Mouse (Mus musculus) lung, postnatal 14 days (tissue): ENCODE results near the gene Ptprb.

Source experiments
- DNase-seq: peaks from one replicate; pipeline ENCODE4 v3.0.0; 2021

Gene Ptprb

DNA sequence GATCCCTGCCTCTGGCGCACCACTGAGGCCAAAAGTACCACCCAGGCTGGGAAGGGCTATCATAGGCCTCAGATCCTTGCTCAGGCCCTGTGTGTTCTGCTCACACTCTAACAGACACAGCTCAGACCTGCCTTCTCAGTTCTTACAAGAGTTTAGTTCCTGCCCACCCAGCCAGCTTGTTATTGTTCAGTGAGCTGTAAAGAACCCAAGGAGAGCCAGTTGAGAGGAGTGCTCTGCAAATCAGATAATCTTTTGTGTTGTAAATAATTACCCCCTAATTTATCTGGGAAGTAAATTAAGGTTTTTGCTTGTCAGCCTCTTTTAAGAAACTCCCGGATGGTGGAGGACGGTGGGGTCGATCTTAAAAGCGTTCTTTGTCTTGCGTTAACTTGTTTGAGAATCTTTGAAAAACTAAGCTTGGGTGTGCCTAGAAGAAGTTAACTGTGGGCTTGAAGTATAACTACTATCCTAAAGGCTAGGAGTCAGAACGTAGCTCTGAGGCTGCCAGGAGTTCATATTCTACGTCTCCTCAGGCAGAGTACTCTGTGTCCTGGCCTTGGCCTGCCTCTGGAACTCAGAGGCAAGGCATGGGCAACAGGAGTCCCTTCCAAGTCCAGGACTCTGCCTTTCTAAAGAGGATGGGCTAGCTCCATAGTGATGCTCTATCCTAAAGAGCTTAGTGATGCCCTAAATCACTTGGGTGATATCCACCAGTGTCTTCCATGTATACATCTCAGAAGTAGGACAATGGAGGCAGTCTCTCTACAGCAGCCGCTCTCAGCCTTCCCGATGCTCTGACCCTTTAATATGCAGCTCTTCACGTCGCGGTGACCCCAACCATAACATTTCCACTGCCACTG lies 107.7 kb downstream of the Ptprb start:
- no peak for DNase-seq

DNA sequence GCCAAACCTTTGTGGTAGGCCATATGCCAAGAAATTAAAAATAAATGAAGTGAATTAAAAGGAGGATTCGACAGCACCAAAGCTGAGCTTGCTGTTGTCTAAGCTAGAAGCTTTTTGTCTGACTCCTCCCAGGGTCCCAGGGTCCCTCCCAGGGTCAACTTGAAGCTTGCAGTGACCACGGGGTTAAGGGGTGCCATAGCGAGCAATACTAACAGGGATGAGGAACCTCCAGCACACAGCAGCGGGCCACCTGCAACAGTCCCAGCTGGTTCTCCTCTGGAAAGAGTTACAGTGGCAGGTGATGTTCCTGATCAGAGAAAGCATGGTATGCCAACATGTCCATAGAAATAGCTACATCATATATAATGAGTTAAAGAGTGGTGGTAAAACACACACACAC lies 109.1 kb downstream of the Ptprb start:
- DNase-seq = no peak

DNA sequence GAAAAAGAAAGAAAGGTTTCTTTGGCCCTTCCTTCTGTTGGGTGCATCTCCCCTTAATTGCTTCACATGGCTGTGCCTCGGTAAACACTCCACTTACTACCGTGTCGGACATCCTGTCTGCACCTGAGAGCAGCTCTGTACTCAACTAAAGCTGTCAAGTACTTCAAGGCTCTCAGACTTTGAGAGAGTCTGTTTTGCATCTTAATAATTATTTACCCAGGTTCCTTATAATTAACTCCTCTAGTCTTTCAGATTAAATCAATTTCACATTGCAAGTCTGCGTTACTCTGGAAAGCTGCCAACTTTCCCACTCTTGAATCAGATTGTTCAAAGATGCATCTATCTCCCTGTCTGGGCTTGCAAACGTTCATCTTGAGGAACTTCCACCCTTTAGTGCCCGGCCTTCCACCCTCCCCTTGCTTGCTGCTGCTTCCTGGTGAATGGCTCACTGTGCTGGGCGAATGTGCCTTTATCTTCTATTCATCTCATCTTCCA lies 111.1 kb downstream of the Ptprb start:
- no peak for DNase-seq

DNA sequence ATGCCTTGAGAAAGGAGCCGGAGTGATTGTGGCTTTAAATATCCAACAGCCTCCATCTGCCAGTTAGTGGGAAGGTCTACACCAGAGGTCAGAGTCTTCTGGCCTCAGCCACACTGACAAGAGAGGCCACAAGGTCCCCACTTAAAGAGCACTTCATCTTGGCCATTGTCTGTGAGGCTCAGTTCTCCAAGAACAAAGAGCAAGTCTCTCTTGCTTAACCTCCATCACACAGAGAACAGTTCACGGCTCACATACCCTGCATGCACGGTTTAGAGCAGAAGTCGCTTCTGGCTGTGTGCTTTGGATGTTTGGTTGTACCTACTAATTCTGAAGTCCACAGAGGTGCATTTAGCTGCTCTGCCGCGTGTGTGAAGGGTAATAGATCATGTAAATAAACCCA lies 113.5 kb downstream of the Ptprb start:
- no peak for DNase-seq

DNA sequence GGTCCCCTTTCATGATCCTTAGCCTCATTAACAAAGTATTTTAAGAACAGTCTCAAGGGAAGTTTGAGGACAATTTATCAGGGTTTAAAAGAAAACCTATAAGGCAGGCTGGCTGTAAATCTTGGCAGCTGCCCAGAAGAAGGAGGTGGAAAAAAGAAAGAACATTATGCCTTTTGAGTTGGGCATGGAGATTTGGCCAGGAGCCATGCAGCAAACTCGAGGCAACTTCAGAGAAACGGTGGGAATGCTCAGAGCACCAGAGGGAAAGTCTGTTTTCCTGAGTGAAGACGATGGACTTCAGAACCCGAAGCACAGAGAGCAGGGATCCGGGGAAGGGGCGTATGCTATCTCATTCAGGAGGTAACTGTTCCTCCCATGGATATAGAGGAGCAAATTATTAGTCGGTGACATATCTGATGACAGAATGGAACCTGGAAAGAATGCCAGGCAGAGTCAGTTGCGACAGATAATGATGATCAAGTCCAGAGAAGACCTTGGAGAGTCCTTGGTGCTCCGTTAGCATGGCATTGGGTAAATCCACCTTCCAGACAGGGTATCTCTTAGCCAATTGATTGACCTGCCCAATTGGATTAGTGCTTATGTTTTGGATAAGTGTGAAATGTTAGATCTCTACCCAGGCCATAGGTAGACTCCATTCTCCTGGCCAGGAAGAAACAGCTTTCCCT lies 118.6 kb downstream of the Ptprb start:
- no peak for DNase-seq

DNA sequence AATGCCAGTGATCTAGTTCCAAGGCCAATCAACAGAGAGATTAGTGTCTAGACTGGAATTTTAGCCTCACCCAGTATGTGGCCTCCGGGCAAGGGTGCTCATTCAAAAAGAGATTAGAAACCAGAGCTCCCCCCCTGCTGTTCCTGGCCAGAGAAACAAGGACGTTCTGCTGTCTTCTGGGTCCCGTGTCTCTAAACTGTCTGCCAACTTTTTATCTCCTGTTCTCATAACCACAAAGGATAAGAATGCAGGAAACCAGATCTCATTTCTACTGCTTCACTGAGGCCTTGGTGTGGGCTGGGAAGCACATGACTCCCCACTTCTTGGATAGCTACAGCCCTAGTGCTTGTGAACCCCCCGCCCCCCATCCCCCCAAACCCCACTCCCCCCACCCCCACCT lies 119.3 kb downstream of the Ptprb start:
- DNase-seq = no peak

DNA sequence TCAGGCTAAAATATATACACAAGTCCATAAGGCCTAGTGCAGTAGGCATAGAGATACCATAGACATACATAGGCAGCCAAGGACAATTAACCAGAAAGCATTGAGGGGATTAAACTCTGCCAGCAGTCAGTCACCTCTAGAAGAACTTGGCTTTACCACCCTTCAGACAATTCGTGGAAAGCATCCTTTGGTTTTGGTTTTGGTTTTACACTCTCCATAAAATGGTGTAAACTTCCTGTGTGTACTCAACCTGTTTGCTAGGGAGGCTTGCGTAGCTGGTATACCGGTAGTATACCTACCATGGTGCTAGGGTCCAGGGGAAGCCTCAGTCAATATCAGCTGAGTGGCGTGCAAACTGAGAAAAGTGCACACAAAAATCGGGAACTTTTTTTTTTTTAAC lies 121.0 kb downstream of the Ptprb start:
- no peak for DNase-seq

DNA sequence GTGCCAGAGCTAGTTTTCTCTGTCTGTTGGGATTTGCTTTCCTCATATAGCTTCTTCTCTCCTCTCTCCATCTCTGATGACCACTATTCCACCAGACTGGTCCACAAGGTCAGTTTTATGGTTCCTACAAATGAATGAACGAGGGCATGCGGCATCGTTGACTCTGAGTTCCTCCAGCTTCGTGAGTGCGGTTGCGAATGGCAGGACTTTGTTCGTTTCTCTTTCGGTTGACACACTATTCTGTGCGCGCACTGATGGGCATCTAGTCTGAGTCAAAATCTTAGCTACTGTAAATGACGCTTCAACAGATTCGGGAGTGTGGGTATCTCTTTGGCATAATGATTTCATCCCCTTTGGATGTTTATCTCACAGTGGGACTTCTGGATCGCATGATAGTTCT lies 121.6 kb downstream of the Ptprb start:
- DNase-seq = no peak

DNA sequence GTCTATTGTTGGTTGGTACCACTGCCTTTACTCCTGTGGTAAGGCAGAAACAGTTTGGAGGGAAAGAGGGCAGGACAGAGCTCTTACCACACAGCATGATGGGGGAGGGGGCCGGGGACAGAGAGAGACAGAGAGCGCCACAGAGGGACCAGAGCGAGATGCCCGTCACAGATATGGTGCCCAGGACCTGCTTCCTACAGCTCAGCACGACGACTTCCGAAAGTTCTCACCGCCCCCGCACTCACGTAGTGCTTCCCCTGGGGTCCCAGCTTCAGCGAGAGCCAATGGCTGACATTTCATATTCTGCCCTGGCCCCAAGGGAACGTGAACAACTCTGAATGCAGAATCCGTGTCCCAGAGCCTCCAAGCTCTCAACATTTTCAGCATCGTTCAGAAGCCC lies 122.2 kb downstream of the Ptprb start:
- DNase-seq = no peak

DNA sequence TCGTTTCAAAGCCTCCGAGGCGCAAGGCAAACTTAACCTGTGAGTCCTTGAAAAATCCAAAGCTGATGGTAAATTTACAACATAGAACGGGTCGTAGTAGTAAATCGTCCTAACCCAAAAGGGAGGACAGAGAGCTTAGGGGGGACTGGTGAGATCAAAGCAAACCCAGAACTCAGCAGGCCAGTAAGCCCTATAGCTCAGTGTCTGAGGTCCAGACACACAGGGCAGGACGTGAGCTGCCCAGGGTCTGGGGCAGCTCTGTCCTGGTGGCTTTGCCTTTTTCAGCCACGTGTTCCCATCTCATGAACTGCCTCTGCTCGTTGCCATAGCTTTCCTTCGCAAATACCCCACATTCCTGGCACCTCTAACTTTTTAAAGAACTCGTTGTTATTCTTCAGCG lies 122.7 kb downstream of the Ptprb start:
- no peak for DNase-seq

DNA sequence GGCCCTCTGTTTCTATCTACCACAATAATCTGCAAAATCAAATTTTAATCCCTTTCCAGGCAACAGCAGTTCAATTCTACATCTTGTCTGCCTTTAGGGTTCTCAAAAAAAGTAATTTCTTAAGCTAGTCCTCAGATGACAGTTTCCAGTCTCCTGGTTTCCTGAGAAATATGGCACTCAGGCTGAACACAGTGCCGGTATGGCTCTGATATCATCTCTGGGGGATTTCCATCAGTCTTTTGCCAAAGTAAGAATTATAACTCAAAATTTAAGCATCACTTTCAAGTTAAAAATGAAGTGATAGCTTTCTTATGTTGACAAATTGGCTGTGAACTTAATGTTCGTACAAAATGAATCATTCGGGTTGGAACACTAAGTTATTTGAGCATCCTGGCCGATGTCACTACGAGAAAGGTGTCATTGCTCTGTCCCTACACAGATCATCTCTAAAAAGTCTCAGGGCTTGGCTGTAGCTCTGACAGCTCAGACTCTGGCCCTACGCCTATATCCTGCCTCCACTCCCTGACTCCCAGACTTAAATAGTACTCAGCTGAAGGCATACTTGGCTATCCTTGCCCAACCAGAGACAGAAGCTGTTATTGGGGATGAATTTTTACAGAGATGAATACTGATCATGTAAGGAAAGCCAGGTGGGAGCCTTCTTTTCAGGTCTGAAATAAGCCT lies 127.6 kb downstream of the Ptprb start:
- no peak for DNase-seq

DNA sequence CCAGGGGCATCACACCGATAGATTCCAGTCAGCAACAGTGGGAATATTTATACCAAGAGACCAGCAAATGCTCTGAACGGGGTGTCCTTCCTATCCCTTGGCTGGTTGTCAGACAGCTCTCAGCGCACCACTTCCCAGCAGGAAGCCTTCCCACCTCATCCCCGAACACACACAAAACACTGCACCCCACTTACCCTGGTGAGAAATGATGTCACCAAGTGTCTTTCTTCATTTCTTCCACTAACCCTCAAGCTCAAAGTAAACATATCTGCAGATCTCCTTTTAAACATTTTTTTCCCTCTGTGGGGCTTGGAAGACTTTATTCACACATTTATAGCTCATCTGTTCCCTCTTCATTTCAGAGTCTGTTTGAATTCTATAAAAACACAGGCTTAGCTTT lies 128.4 kb downstream of the Ptprb start:
- no peak for DNase-seq

DNA sequence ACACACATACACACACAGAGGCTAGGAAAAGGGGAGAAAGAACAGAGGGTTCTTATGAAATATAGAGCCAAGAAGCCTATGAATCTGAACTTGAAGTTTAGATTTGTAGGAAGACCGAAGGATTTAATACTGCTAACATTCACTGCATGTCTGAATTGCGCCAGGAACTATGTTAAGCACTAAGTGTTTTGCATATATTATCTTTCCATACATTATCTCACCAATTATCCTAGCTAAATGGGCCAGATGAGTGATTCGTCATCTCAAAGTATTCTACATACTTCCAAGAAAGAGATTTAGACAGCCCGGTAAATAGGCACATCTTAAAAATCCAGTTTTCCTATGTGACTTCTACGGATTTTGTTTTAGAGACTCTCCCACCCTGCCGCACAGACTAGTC lies 129.7 kb downstream of the Ptprb start:
- DNase-seq = no peak

DNA sequence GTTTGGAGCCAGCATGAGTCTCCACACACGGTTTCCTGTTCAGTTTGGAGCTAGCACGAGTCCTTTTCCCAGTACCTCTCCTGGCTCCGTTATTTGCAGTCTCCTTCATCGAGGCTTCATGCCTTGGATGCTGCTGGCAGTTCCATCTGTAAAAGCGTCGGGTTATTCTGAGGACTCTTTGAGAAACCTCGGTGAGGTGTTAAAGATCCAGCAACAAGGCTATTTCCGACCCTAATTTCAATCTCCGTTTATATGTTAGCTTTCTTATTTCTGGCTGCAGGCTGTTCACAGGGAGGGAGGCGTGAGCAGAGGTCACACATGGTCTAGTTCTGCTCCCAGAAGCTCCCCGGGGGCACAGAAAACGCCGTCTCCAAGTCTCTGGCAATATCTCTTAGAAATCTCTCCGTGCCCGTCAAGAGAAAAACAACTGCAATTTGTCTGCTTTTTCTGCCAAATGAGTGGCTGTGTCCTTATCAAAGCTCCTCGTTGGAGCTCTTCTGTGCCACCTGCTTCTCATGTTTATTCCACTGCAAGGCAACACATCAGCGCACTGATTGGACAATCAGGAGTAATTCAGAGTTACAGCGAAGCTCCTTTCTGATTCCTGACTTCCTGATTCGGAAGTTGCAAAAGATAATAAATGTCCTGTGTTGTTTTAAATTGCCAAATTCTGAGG lies 132.5 kb downstream of the Ptprb start:
- DNase-seq = no peak

DNA sequence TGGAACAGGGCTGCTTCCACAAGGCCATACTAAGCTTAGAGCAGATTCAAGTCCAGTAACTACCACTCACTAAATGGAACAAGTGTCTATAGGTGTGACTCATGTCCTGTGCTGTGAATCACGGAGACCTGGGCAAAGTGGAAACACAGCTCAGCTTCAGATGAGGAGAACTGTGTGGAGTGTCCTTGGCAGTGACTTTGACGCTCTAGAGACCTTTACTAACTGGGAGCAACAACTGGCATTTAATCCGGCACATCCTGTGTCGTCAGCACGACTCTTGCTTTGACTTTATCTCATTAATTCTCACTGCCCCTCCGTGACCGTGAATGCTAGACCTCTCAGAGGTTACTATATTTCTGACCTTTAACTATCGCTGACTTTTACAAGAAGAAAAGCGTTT lies 135.5 kb downstream of the Ptprb start:
- DNase-seq = no peak

DNA sequence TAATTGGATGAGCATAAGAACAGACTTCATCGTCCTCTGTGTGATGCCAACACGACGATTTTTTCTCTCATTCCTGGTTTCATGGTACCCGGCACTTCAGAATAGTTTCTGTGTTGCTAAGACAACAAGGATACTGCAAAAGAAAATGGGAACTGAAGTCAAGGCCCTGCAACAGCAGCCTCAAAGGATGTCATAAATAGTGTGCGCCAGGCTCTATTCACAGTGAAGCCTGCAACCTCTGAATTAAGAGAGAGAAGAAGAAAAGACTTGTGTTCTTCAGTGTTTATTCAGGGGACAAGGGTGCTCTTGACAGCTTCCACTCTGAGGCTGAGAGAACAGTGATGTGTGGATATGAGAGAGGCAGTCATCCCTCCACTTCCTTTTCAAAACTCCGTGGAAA lies 140.8 kb downstream of the Ptprb start:
- no peak for DNase-seq

DNA sequence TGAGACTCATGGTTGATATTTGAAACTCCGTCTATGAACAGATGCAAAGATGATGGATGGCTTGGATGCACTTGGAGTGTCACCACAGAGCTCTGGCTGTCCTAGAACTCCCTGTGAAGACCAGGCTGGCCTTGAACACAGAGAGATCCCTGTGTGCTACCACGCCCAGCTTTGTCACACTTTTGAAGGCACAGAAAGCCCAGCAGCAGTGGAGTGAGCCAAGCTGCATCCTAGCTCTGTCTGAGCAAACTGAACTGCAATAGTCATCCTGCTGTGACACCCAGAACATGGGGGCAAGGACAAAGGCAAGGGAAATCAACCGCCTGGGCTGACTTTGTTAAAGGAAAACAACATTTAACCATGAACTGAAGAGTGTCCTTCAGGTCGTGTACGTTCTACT lies 141.4 kb downstream of the Ptprb start:
- no peak for DNase-seq

DNA sequence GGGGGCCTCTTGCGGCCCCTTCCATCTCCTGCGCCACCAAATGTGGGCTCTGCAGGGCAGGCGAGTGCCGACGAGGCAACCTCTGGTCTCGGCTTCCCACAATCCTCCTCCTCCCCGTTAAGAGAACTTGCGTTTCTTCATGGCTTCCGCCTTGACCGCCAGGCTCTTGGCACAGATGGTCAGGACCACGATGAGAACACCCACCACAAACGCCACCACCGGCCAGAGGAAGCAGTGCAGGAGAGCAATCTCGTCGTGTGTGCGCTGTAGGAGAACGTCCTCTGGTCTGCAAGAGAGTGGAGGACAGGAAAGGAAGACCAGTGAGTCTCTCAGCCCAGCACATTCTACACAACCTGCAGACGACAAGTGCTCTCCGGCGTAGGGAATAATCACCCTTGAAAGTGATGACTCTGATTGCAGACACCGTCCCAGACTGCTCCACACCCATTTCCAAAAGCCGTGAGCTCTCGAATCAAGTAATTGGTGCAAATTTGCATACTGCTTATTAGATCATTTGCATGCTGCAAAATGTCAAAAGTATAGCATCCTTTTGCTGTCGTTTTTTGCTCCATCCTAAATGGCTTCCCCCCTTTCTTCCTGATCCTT lies 142.9 kb downstream of the Ptprb start:
- no peak for DNase-seq

DNA sequence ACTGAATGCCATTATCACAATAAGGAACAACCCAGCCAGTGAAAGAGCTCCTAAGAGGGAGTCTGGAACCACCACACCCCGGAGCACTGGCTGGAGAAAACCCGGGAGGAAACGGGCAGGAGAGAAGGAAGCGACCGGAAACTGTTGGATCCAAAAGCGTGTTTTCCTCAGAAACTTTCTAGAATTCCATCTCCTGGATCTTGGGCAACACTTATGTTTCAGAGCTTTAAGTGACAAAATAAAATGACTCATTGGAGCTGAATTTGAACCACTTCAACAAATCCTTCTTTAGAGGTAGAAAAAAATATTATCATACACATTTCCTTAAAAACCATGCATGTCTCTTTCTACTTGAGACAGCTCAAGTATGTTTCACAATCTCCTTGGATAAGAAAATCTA lies 145.7 kb downstream of the Ptprb start:
- no peak for DNase-seq

DNA sequence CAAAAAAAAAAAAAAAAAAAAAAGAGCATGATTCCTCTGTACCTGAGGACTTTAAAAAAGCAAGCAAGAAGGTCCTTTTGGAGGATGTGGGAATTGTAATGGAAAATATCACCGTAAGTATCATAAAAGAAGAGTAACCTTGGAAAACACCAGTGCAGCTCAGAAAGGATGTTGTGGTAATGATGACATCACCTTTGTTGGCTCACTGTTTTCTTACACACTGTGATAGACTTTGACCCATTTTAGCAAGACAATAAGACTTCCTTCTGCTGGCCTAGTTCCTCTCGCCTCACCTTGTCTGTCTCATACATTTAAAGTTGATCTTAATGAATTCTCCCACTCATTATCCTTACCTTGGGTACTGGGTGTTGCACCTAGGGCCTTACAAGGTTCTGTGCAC lies 147.2 kb downstream of the Ptprb start:
- no peak for DNase-seq

DNA sequence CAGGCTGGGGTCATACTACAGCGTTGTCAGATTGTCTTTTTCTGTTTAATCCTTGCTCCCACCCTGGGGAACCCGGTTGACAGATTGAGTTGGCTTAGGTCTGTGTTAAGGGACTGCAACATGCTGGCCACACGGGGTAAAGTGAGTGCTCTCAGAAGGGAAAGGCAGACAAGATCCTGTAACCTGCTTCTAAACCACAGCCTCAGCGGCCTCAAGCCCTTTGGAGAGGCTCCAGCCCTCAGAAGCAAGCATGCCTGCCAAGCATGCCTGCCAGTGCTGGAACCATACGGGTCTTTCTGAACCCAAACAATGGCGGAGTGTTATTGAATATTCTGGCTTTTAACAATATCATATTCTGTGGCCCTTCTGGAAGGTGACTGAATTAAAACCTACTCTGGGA lies 149.6 kb downstream of the Ptprb start:
- DNase-seq = no peak

DNA sequence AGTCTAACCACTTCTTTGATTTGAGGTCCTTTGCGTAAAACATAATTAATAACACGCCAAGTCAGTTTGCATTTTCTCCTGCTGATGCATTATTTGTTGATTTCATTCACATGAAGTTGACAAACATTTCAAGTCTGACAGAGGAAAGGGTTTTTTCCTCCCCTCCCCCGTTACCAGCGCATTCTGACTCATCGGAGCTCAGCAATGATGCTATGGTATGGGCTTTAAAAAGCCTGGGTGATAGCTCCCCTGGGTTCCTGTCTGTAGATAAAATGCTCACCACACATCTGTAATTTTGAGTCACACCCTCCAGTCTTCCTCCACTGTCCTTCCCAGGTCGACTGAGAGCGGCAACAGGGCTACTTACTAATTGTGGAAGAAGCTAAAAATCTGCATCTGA lies 150.9 kb downstream of the Ptprb start:
- DNase-seq = no peak
